Mouse (Mus musculus) small intestine, adult 2 months (tissue): ENCODE results near the gene Gpr107.
A peak's percentile ranks its signal among the peaks of the same experiment; 100 is the strongest.

ENCODE experiments used
- CTCF ChIP-seq: fragments of 200-500 bp; IDR thresholded peaks from 2 replicates; pipeline ENCODE4 v1.5.1; 2012; ENCODE audit warnings: low read depth, mild to moderate bottlenecking, control low read depth, inconsistent platforms, low read length, moderate library complexity, mixed read lengths; ENCODE audit not compliant: insufficient replicate concordance, insufficient read length; ENCODE audit errors: extremely low read depth
- POLR2A ChIP-seq: fragments of 200-500 bp; IDR thresholded peaks from 2 replicates; pipeline ENCODE4 v1.6.1; 2012; ENCODE audit warnings: low read depth, mild to moderate bottlenecking, control low read depth, inconsistent platforms, low read length, moderate library complexity

DNA sequence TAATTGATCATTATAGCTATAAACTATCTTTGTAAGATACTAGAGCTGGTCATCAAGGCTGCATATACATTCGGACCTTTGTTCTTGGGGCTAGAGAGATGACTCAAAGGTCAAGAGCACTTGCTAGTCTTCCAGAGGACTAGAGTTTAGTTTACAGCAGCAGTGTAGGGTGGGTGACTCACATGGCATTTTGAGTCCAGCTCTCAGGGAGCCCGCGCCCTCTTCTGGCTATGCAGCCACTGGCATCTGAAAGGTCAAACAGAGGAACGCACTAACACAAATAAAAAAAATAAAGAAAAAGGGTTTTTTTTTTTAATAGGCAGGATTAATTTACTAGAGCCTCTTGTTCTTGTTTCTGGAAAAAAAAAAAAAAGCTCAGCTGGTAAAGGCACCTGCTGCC is 57.4 kb downstream of the Gpr107 start:
- peak; percentile 36; the same call in 1 of the 2 replicates for TF ChIP-seq CTCF
- no peak for TF ChIP-seq POLR2A
